Mouse (Mus musculus): ENCODE results near the gene Xxylt1.

The Xxylt1 gene

GRCm38 (mm10) chr16:31061246-31061880, 19.9 kb downstream of the Xxylt1 start:
- DNase-seq (ENCODE audit: low spot score) = peak; percentile 59

GRCm38 (mm10) chr16:31060714-31061113, 20.5 kb downstream of the Xxylt1 start:
- no peak for DNase-seq (ENCODE audit: low spot score)

DNA sequence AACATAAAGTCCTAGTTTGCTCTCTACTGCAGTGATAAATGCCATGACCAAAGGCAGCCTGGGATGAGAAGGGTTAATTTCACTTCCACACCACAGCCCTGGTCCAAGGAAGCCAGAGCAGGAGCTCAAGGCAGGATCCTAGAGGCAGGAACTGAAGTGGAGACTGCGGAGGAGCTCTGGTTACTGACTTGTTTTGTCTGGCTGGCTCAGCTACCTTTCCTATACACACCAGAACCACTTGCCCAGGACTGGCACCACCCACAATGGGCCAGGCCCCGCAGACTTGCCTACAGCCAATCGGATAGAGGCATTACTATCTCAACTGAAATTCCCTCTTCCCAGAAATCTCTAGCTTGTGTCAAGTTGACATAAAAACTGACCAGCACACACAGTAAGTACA, 21.0 kb downstream of the Xxylt1 start:
- no peak for DNase-seq (ENCODE audit: low spot score)

DNA sequence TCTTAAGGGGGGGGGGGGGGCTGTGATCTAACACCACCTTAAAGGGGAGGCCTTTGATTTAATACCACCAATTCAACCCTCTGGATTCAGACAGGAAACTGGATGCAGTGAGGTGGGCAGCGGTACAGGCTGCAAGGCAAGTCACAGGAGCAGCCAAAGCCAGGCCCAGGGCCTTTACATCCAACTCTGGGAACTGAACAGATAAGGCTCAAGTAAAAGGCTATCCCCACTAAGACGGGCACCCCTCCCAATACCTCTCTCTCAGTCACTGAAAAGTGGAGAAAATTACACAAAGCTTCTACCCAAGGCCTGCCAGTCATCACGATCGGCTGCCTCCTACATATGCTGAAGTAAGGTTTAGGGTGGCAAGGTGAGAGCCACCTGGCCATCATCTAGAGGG, 21.5 kb downstream of the Xxylt1 start:
- DNase-seq (ENCODE audit: low spot score) = no peak

DNA sequence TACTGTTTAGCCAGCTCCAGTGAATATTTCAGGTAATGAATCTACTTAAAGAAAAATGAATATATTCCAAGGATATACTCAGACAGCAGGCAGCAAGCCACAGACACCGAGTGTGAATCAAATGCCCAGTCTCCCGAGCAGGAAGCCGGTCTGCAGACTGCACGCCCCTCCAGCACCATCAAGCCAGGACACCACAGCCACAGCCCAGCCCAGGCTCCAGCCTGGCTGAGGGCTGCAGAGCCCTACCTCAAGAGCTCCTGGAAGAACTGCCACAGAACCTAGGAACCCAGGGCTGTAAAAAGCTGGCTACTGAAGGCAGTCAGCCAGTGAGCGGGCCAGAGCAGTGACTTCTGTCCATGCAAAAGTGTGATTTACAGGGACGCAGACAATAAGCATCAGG, 28.4 kb downstream of the Xxylt1 start:
- no peak for DNase-seq (ENCODE audit: low spot score)

- DNase-seq (ENCODE audit: low spot score) = no peak
Observed at GRCm38 (mm10) chr16:31052177-31052726, 29.0 kb downstream of the Xxylt1 start.

- no peak for DNase-seq (ENCODE audit: low spot score)
Observed at GRCm38 (mm10) chr16:31050701-31051100, 30.5 kb downstream of the Xxylt1 start.

GRCm38 (mm10) chr16:31048194-31048593, 33.0 kb downstream of the Xxylt1 start:
- DNase-seq (ENCODE audit: low spot score) = no peak

DNA sequence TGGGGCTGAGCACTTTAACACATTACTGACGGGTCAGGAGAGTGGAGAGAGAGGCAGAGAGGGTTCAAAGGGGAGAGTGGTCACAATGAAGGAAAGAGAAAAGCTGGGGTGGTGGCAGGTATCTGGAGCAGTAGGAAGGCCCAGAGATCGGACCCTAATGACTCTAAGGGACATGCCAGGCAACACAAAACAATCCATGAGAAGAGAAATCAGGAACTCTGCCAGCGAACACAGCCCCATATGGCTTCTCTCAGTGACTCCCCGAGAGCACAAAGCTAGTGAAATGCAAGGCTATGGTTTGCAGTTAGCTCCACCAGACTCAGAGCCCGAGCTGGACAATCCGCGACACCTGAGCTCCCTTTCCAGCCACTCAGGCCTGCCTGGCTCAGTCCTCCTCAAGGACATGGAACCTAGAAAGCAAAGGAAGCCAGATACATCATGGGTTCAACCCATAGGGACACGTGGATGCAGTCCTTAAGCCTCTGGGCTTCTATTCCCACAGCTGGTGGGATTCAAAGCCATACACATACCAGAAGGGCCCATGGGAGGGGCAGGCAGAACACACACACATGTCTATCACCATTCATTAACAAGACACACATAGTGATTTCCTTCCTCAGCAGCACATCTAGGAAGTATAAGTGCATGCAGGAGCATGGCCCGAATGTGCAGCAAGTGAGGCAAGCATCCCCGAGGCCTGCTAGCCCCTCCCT, 33.9 kb downstream of the Xxylt1 start:
- DNase-seq (ENCODE audit: low spot score) = no peak

GRCm38 (mm10) chr16:31046217-31046659, 35.0 kb downstream of the Xxylt1 start:
- no peak for DNase-seq (ENCODE audit: low spot score)

- no peak for DNase-seq (ENCODE audit: low spot score)
Observed at GRCm38 (mm10) chr16:31045211-31045610, 36.0 kb downstream of the Xxylt1 start.

DNA sequence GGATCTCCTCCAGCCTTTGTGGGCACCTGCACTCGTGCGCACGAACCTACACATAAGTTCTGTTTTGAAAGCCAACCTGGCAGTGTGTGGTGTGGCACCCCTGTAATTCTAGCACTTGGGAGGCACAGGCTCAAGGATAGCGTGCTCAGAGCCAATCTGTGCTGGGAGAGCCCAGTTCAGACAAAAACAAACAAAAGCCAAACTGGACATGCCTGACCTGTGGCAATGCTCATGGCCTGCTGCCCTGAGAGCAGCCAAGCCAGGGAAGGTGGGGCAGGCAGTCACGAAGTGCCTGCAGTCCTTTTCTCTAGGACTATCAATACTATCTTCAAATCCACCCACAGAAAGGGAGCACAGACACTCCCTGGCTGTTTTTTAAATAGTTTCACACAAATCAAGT, 38.1 kb downstream of the Xxylt1 start:
- DNase-seq (ENCODE audit: low spot score) = no peak

- no peak for DNase-seq (ENCODE audit: low spot score)
Observed at GRCm38 (mm10) chr16:31041566-31041965, 39.7 kb downstream of the Xxylt1 start.

- no peak for DNase-seq (ENCODE audit: low spot score)
Observed at GRCm38 (mm10) chr16:31039803-31040459, 41.3 kb downstream of the Xxylt1 start.

DNA sequence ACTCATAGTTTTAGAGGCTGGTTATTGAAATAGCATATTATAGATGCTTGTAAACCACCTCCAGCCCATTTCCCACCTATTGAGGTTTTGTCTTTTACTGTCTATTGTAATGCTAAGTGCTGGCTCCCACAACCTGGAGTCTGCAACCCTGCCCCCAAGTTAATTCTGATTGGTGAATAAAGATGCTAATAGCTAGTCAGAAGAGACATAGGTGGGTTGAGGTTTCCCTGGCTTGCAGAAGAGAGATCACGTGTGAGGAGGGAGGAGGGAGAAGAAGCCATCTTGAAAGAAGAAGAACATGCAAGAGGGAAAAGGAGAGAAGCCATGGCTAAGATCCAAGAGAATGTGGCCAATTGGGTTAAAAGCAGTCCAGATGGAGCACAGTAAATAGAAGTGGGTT, 43.8 kb downstream of the Xxylt1 start:
- no peak for DNase-seq (ENCODE audit: low spot score)

DNA sequence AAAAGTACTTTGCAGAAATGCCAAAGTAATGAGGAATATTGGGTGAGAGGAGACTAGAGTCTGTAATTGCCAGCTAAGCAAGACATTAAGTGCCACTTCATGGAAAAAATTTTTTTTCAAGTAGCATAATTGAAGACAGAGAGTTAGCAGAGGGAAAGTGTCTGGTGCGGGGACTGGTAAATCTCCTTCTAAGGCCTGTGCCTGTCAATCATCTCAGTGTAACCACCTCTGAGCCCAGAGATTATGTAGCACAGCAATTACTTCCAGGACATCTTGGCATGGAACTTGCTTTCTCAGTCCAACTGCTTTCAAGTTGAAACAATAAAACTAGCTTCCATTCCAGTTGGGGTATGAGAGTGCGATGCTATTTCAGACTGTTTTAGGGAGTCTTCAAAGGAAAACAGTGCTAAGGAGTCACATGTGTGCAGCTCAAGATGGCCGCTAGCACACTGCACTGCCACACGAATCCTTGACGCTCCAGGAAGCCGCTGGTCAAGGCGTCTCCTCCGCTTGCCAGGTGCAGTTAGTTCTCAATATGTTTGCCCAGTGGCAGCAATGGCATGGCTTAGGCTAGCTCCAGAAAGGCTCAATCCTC, 45.5 kb downstream of the Xxylt1 start:
- no peak for DNase-seq (ENCODE audit: low spot score)

GRCm38 (mm10) chr16:31035235-31035634, 46.0 kb downstream of the Xxylt1 start:
- no peak for DNase-seq (ENCODE audit: low spot score)

GRCm38 (mm10) chr16:31034051-31034450, 47.2 kb downstream of the Xxylt1 start:
- DNase-seq (ENCODE audit: low spot score) = peak; percentile 49

DNA sequence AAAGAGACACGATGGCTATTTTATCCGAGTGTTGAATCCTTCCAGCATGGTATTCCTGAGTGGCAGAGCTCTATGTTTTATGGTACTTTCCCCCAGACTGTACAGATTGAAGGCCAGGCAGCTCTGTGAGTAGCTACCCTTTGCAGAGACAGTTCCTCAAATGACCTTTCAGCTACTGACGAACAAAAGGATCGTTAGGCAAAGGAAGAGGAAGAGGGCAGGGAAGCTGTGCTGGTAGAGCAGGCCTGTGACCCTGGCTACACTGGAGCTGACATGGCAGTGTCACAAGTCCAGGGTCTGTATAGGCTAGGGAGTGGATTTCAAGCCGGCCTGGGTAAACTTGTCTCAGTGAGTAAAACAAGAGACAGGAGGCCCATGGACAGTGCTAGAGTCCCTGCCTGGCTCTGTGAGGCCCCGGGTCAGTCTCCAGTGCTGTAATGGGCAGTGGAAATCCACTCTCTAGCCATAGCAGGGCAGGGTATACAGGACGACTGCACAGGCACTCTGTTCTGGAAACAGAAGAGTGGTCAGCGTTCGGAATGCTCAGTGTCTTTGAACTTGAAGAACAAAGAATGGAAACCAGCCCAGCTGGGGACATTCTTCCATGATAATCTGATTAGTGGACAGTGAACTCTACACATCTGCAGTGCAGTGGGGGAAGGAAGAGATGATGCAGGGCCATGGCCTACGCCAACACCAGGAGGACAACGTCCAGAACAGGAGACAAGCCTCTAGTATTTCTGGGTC, 51.3 kb downstream of the Xxylt1 start:
- DNase-seq (ENCODE audit: low spot score) = no peak

DNA sequence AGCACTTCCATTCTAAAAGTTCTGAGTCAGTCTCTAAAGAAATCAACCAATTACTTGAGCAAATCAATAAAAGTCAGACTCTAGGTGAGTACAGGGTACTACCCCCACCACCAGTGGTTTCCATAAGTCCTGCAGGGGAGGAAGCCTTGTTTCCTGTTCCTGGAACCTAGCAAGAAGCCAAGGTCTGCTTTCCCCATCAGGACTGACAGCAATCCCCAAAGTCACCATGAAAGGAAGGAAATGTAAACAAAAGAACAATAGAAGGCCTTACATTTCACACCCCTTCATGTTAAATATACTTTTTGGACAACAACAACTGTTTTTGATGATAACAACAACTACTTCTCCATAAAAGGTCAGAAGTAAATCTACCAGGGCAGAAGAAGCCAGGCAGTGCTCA, 53.6 kb downstream of the Xxylt1 start:
- DNase-seq (ENCODE audit: low spot score) = no peak

DNA sequence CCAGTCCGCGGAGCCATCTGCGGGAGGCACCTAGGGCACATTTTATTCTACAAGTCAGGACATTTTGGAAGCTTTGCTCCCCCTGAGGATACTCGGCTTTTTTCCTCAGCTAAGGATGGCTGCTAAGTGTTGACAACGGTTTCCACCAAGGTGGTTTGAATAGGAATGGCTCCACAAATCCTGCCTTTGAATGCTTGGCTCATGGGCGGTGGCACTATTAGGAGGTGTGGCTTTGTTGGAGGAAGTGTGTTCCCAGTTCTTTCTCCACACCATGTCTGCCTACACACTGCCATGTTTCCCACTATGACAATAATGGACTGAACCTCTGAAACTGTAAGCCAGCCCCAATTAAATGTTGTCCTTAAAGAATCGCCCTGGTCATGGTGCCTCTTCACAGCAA, 55.7 kb downstream of the Xxylt1 start:
- DNase-seq (ENCODE audit: low spot score) = no peak

DNA sequence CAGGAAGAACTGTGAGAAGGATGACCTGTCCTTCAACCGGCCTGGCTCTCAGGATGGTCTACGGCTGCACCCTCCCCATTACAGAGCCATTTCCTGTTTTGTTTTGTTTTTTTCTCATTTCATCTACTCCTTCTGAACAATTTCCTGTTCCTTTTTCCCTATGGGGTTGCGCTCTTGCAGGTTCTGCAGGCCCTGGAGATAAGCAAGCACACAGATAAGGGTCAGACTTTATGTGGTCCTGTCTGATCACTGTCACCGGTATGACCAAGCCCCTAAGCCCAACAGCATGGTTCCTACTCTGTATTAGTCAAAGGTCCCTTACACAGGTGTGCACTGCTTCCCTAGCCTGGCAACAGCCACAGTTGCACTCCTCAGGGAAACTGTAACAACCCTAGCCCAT, 56.2 kb downstream of the Xxylt1 start:
- no peak for DNase-seq (ENCODE audit: low spot score)
